Mouse (Mus musculus) left cerebral cortex, postnatal 14 days (tissue): ENCODE results near the gene Ogg1. TPM values are rescaled to one million over a fixed set of nuclear protein-coding genes. Genes with fewer than 3 reads are reported as not detected.
A peak's percentile ranks its signal among the peaks of the same experiment; 100 is the strongest.

ENCODE experiments used
- DNase-seq, 2 experiments: peaks; one replicate each; pipeline ENCODE4 v3.0.0; 2021 to 2022; ENCODE audit warnings: low spot score in 2 of 2, mixed read lengths in 1 of 2
- intact Hi-C: fragments of 180-260 bp; cut with DNase I; formaldehyde crosslinking; loops from one replicate; pipeline ENCODE4 v1.15.1; 2025
- long read RNA-seq, 2 experiments: library from polyadenylated mRNA; stranded (forward); transcript quantifications; one replicate each; pipeline ENCODE4 v2.0.0; 2021
- total RNA-seq, 2 experiments: library from RNA; stranded (reverse); gene quantifications; 2 replicates each; pipeline ENCODE4 v1.2.3; 2021

The Ogg1 gene
- total RNA-seq = 1 to 10 TPM; 4.9 to 5.8 TPM
- long read RNA-seq, experiment 1, partial matches to known transcripts = 0 of 4 reads
- long read RNA-seq, experiment 1, other reads (novel, unspliced or antisense) = 1 of 4 reads
- long read RNA-seq, experiment 2, partial matches to known transcripts = 0 of 4 reads
- long read RNA-seq, experiment 2, other reads (novel, unspliced or antisense) = 4 of 4 reads

DNA sequence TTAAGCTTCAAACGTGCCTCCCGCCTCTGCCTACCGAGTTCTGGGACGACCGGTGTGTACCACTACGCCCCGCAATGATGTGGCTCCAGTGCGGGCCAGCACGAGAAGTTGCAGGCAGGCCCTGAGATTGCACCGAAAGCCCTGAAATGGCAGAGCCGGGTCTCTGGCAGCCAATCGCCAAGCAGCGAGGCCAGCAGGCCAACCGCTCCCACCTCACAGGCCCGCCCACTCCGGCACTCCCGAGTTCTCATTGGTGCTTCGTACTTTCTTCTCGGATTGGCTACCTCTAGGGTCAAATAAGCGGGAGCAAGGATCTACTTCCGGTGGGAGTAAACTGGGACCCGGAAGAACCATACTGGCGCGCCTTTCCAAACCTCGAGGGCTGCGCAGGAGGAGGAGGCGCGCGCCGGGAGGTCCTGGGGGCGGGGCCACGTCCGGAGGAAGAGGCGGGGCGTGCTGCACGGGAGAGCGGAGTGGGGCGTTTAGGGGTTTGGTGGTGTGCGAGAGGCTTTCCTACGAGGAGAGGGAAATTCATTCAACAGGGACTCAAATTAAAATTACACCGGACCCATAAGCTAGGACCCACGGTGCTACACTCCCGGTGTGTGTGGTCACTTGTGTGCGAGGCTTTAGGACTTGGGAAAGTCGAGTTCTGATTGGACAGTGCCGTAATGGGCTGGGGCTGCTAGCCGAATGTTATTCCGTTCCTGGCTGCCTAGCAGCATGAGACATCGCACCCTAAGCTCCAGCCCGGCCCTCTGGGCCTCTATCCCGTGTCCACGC is at the start of gene Ogg1:
Ogg1 (plus strand) TSS at position 440 of the 783 bp plus-strand sequence.
- intact Hi-C loops = loop anchor here (2.0 kb wide), 1 partner anchor 20 kb away; the partner anchor contains the start of gene Brpf1
- DNase-seq = peak; percentile 98 to 99

DNA sequence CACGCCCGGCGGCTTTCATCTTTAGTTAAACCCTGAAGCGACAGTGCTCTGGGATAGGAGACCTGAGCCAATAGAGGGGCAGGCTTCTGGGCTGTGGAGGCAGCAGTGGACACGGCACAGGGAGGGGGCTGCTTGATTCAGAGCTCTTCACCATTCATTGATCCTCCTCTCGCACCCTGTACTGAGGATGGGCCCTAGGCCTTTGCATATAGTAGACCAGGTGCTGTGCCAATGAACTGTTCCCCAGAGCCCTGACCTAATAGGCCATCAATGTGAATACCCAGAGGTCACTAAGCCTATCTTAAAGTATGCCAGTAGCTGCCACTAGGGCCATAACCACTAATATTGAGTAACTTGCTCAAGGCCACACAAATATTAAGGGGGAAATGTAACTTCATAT is 45.1 kb upstream of the Ogg1 start:
- no peak for DNase-seq
- intact Hi-C loops = no loop called here

DNA sequence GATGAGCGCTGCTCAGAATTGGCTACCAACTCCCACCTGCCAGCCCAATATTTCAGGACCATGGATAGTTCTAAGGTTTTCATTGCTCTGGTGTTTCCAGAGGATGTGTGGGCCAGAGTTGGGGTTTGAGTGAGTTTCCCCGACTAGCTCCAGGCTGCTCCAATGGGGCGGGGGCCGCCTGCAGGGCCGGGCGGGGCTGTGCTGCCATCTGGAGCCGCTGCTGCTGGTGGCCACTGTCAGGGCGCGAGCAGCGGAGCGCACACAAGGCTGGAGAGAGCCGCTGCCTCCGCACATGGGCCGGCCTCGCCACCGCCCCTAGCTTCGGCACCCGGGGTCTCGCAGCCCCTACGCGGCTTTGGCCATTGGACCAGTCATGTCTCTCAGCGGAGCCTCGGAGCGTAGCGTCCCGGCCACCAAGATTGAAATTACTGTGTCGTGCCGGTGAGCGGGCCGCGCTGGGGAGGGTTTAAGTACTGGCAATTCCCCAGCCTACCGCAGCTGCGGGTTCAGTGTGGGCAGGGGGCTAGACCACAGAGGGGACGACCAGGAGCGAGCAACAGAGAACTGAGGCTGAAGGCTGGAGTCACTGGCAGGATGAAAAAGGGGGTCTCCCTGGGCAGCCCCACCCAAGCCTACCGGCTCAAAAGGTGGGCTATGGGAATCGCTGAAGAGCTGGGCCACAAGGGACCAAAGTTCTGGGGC is 44.5 kb upstream of the Ogg1 start, which contains the start of gene Cpne9:
Cpne9 (plus strand) TSS at position 207 of the 702 bp plus-strand sequence.
- peak; percentile 43 to 49 for DNase-seq
- intact Hi-C loops = no loop called here

DNA sequence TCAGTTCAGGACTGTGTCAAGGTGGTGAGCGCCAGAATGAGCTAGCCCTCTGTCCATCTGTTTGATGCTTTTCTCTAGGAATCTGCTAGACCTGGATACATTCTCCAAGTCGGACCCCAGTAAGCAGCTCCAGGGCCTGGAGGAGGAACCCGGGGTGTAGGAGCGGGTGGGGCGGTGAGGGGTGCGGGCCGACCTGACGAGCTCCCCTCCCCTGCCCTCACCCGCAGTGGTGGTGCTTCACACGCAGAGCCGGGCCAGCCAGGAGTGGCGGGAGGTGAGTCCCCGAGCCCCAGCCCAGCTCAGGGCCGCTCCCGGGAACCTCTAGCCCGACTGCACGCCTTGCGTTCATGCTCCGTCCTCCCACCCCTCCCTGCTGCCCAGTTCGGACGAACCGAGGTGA is 43.8 kb upstream of the Ogg1 start:
- DNase-seq = no peak
- intact Hi-C loops = no loop called here

DNA sequence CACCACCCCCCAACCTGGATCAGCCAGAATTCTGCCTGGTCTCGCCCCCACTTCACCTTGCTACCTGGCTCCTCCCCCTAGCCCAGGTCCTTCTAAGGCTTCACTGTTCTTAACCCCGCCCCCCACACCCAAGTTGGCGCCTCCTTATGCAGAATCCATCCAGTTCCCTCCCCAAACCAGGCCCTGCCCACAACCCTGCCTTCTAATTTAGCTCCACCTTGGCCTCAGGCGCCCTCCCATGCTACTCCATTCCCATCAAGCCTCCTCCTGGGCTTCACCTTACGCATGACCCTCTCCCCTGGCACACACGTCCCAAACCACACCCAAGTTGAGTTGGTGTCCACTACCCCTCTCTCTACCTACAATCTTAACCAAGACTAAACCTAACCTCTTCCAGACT is 43.3 kb upstream of the Ogg1 start:
- intact Hi-C loops = no loop called here
- no peak for DNase-seq

DNA sequence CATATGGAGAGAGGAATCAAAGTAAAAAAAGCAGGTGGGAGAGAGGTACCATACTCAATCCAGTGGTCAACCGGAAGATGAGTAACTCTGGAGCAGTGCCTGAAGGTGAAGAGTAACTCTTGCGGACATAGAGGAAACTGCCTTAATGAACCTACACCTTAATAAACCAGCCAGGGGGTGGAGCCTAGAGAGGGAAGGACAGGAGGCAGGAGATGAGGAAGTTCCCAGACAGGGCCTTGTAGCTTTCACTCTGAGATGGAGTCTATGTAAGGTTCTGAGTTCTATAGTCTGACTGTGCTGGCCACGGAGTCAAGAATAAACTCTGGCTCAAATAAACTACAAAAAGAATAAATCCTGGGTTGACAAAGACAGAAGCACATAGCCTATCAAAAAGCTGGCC is 41.8 kb upstream of the Ogg1 start:
- intact Hi-C loops = no loop called here
- DNase-seq = no peak

DNA sequence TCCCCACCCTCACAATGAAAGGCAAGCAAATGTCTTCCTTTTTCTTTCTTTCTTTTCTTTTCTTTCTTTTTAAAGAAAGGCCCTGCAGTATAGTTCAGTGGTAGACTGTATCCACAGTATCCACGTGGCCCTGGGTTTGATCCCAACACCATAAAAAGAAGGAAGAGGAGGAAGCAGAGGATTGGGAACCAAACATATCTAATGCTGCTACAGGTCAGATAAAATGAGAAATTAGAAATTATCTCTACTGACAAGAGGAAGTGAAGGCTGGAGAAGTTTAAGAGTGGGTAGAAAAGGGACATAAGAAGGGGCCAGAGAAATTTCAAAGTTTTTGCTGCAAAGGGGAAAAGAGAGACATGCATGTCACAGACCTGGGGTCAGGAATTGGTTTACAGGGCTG is 40.5 kb upstream of the Ogg1 start:
- intact Hi-C loops = no loop called here
- DNase-seq = no peak

DNA sequence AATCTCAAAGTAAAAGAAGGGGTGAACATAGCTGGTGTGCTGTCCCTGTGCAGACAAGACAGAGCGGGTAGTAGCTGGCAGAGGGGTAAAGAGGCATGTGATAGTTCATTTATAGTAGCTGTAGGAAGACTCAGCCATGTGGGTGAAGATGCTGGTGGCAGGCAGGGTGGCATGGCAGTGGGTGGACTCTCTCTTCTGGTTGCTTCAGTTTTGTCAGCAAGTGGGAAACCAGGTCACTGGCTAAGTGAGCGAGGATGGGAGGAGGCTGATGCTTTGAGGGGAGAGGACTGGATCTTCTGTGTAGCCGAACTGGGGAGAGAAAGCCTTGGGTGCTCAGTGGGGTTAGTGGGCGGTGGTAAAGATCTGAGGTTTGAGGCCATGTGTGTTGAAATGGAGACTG is 39.5 kb upstream of the Ogg1 start:
- DNase-seq = peak; percentile 38 to 63
- intact Hi-C loops = no loop called here

DNA sequence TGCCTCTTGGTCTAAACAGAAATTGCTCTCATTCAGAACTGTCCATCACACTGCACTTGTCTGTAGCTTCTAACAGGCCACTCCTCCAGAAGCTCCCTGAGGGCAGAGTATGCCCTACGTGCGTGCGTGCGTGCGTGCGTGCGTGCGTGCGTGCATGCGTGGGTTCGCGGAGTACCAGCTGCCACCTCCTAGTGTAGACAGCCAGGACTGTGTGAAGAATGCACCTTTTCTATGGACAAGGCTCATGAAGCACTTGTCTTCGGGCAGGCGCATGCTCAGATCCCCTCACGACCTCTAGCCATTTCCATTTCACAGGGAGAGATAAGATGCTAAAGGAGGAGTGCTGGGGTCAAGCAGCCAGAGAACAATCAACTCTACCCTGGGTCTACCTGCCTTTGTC is 37.4 kb upstream of the Ogg1 start:
- intact Hi-C loops = no loop called here

DNA sequence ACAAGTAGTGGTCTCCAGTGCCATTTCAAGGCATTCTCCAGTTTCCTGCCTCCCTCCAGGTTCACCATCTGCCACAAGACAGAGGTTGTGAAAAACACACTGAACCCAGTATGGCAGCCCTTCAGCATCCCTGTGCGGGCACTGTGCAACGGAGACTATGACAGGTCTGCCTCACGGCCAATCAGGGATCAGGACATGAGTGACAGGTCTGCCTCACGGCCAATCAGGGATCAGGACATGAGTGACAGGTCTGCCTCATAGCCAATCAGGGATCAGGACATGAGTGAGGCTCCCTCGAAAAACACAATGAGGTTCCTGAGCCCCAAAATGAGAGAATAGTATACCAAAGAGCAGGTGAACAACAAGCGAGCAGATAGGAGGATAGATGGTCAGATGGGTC is 36.4 kb upstream of the Ogg1 start:
- intact Hi-C loops = no loop called here
- no peak for DNase-seq

More for the DNA sequence above, 37.4 kb upstream of the Ogg1 start:
- DNase-seq = no peak

DNA sequence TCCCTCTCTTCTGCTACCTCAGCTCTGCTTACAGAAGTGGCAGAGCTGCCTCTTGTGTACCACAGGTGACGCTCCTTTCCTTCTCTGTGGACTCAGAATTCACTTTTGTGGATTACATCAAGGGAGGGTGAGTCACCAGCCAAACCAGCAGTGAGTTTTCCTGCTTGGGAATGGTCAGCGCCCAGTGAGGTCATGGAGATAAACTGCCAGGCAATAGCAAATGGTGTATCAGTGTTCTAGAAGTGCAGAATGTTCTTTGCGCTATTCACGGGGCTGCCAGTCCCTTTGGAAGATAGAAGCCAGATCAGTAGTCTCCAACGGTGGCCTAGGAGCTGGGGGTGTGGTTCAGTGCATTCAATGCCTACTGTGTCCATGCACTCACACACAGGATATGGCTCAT is 33.8 kb upstream of the Ogg1 start:
- intact Hi-C loops = no loop called here
- DNase-seq = no peak

DNA sequence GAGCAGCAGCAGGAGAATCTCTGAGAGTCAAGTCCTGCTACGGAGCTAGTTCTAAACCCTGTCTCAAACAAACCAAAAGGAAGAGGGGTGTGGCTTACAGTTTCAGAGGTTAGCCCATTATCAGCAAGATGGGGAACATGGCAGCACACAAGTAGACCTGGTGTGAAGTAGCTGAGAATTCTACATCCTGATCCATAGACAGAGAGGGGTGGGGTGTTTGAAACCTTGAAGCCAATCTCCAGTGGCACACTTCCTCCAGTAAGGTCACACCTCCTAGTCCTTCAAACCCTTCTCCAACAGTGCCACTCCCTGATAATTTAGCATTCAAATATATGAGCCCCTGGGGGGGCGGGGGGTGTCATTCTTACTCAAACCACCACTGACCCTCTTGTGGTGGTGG is 30.7 kb upstream of the Ogg1 start:
- intact Hi-C loops = no loop called here
- no peak for DNase-seq

DNA sequence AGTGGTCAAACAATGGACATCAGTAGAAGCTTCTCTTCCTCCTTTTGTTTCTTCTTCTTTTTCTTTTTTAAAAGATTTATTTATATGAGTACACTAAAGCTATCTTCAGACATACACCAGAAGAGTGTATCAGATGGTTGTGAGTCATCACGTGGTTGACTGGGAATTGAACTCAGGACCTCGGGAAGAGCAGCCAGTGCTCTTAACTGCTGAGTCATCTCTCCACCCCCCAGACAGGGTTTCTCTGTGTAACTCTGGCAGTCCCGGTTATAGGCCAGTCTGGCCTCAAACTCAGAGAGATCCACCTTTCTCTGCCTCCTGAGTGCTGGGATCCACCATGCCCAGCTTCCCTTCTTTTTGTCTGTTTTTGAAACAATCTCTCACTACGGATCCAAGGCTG is 30.1 kb upstream of the Ogg1 start:
- intact Hi-C loops = no loop called here
- DNase-seq = no peak

DNA sequence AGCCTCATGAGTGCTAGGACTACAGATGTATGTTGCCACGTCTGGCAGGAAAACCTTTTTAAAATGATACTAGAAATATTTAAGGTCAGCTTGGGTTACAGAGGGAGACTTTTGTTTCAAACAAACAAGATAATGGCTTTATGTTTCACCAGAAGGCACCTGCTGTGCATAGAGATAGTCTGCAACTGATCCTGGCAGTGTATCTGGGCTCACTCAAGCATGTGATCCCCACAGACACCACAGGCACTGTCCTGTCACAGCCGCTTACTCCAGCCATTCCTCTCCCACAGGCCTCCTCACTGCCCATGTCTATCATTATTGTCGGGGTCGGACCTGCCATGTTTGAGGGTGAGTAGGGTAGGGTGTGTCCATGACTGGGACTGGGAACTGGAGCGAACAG is 25.4 kb upstream of the Ogg1 start:
- intact Hi-C loops = loop anchor here (10.0 kb wide), 1 partner anchor 607 kb away; the partner anchor contains the start of gene Rad18
- no peak for DNase-seq

DNA sequence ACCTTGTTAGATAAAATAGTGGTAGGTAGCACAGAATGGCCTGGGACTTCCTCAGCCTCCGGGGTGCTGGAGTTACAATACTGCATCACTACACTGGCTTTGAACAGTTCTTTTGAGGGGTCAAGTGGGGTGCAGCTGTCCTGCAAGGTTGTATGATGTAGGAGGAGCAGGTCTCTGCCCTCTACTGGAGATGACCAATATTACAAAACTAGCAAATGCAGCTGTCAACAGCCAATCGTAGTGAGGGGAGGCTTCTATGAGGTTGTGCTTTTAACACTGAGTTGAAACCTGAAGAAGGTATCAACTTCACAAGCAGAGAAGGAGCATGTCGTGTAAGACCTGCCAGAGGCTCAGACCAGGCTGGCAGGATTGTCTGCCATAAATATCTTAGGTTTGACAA is 24.5 kb upstream of the Ogg1 start:
- intact Hi-C loops = loop anchor here (10.0 kb wide), 1 partner anchor 607 kb away; the partner anchor contains the start of gene Rad18
- DNase-seq = peak in 1 of 2 experiments; percentile 32

DNA sequence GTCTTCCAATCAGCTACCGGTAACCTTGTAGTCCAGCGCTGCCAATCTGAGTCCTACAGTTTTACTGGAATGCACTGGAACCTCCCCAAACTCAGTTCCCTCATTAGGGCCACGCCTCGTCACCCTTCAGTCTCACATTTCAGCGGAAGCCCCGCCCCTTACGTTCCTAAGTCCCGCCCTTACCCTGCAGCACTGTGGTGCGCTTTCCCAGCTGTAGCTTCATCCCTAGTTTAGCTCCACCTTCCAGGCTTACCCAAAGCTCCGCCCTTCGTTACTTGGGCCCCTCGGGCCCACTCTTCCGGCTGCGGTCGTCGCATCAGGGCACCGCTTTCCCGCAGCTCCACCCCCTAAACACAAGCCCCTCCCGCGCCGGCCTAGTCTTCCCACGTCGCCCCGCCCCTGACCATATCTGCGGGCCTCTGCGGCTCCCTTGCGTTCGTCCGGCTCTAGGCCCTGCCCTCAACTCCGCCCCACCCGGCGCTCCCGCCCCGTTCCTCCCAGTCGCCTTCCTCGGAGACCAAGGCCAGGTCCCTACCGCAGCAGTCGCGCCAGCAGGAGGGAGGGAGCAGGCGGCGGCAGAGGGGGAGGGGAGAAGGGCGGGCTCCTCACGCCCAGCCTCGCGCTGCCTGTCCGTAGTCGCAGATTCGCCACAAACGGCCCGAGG is 20.3 kb upstream of the Ogg1 start:
- DNase-seq = peak; percentile 99
- intact Hi-C loops = loop anchor here (2.0 to 10.0 kb wide), 2 partner anchors 20 to 612 kb away; partner anchors contain the start of genes Ogg1 and Rad18

DNA sequence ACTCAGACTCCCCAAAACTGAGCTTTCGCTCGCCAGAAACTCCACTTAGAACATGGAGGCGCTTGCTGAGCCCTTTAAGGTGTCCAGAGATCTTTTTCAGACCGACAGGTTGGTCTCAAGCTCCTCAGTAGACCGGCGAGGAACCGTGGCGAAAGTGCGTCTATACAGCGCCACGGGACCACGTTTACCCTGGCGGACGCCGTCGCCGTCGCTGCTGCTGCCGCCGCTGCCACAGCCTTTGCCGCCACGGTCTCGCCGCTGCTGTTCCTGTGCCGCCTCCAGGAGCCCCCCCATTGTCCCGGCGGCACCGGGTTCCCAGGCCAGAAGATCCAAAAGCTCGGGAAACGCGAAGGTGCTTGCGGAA is 19.8 kb upstream of the Ogg1 start, which contains the start of gene Brpf1:
Brpf1 (plus strand) TSS at position 152 of the 364 bp plus-strand sequence.
- intact Hi-C loops = loop anchor here (2.0 to 10.0 kb wide), 2 partner anchors 20 to 612 kb away; partner anchors contain the start of genes Ogg1 and Rad18
- no peak for DNase-seq

DNA sequence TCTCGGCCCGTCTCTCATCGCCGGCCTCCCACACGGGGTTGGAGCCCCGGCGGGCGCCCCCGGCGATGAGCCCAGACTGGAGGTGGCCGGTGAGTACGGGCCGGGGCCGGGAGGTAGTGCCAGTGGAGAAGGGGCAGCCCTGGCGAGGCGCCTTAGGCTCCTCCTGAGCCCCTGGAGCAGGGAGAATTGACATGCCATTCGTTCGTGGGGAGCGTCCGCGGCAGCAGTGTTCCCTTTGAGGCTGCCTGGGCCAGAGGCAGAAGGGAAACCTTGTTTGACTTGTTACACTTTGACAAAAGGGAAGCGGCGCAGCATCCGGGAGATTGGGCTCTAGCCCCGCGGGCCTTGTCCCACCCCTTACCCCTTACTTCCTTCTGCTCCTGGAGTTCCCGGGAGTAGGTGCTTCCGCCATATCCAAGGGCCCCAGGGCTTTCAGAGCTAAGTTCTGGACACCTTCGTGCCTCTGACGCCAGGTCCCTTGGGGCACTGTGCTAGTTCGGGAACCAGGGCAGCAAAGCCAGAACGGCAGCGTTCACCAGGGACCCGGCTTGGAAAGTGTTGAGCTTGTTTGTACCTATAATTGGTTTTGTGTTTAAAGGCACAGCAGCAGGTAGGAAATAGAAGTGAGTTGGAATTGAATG is 19.2 kb upstream of the Ogg1 start:
- intact Hi-C loops = loop anchor here (2.0 to 10.0 kb wide), 2 partner anchors 19 to 613 kb away; partner anchors contain the start of genes Ogg1 and Rad18
- peak in 1 of 2 experiments; percentile 30 for DNase-seq

DNA sequence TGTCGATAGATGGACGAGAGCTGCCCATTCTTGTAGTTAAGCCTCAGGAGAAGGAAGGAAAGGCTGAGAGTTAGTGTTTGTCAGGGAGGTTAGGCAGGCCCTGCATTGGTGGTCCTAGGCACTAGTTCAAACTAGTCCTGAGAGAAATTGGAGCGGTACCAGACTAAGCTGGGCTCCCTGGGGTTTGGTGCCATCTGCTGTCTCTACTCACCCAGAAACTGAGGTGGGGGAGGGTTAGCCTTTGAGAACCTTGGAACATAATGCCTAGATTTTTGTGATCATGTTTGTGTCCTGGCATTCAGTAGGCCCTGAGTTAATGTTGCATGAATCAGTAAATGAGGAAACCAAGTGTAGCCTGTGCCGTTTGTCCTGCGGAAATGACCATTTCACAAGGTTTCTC is 18.6 kb upstream of the Ogg1 start:
- peak; percentile 48 to 62 for DNase-seq
- intact Hi-C loops = loop anchor here (10.0 kb wide), 1 partner anchor 613 kb away; the partner anchor contains the start of gene Rad18
